ENCODE assay signal across 9 mouse cellular contexts in the genomic region with DNA sequence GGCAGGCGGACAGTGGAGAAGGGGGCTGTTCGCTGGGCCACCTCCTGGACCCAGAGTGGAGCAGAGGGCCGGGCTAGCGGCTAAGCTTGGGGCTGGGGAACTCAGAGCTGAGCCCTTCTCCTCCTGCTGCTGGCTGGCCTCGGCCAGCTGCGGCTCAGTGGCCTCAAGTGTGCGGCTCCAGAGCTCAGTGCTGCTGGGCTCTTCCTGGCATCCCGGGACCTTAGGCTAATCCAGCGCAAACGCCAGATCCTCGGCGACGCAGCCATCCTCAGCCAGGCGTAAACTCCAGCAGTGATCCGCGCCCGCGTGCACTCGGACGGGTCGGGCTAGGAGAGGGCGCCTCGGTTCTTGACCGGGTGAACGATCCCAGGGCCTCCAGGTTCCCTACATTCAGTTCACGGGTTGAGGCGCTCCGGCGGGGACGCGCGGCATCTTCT. TPM values are rescaled to one million over a fixed set of nuclear protein-coding genes. Genes with fewer than 3 reads are reported as not detected.
DNase-seq lines count a peak whose midpoint lies in the region; ATAC-seq and TF ChIP-seq lines count a peak whose summit lies in the region.
"Had no signal": no experiment of that assay in that cellular context is flagged by ENCODE, and none has a peak within 500 bp of the region (broad histone marks: within the 10 kb centered on the region; RNA-seq: fewer than 3 reads in every experiment).

No protein-coding gene starts in this region.

- no peak overlapping the region for H3K27ac ChIP-seq in forebrain, embryonic 10.5 days
- no peak overlapping the region for H3K27ac ChIP-seq in forebrain, embryonic 16.5 days (ENCODE audit: low read length)
- no peak overlapping the region for H3K27ac ChIP-seq in lung, postnatal 0 days (ENCODE audit: low read length)
- H3K27ac ChIP-seq in limb, embryonic 12.5 days = peak overlapping the region; percentile 95
- peak overlapping the region; percentile 80 for H3K27ac ChIP-seq in stomach, embryonic 16.5 days (ENCODE audit: low read length)

- no peaks in the 10 kb centered on the region for H3K9me3 ChIP-seq in forebrain, embryonic 10.5 days
- H3K9me3 ChIP-seq in forebrain, embryonic 16.5 days (ENCODE audit: control insufficient read depth, low read length) = no peaks in the 10 kb centered on the region
- H3K9me3 ChIP-seq in lung, postnatal 0 days (ENCODE audit: low read length) = no peaks in the 10 kb centered on the region
- no peaks in the 10 kb centered on the region for H3K9me3 ChIP-seq in limb, embryonic 12.5 days
- H3K9me3 ChIP-seq in stomach, embryonic 16.5 days (replicated peaks; ENCODE audit: control insufficient read depth, low read length) = no peaks in the 10 kb centered on the region

- no peak overlapping the region for H3K9ac ChIP-seq in forebrain, embryonic 16.5 days (replicated peaks; ENCODE audit: low read depth, low read length)
- H3K9ac ChIP-seq in lung, postnatal 0 days (replicated peaks; ENCODE audit: low read depth) = no peak overlapping the region
- peak overlapping the region; percentile 92 for H3K9ac ChIP-seq in limb, embryonic 12.5 days (replicated peaks)
- peak overlapping the region; percentile 72 for H3K9ac ChIP-seq in stomach, embryonic 16.5 days (ENCODE audit: low read length)

- WGBS in forebrain, embryonic 10.5 days = 2% methylated on average over 32 of the region's 32 CpGs
- WGBS in forebrain, embryonic 16.5 days = under 1% methylated on average over 32 of the region's 32 CpGs
- WGBS in lung, postnatal 0 days = 4% methylated on average over 30 of the region's 32 CpGs
- WGBS in limb, embryonic 12.5 days = 2% methylated on average over 32 of the region's 32 CpGs
- WGBS in stomach, embryonic 16.5 days = 16% methylated on average over 32 of the region's 32 CpGs

- TF ChIP-seq EP300 in lung, postnatal 0 days (IDR thresholded peaks at IDR 0.05) = no peak

- H3K4me3 ChIP-seq in forebrain, embryonic 10.5 days = peak overlapping the region; percentile 23
- H3K4me3 ChIP-seq in forebrain, embryonic 16.5 days (replicated peaks; ENCODE audit: low read length) = no peak overlapping the region
- H3K4me3 ChIP-seq in lung, postnatal 0 days (ENCODE audit: low read depth, low read length) = no peak overlapping the region
- H3K4me3 ChIP-seq in limb, embryonic 12.5 days (replicated peaks) = peak overlapping the region; percentile 47
- H3K4me3 ChIP-seq in stomach, embryonic 16.5 days (replicated peaks; ENCODE audit: low read length) = peak overlapping the region; percentile 41

- no peaks in the 10 kb centered on the region for H3K36me3 ChIP-seq in forebrain, embryonic 10.5 days (replicated peaks)
- no peaks in the 10 kb centered on the region for H3K36me3 ChIP-seq in forebrain, embryonic 16.5 days (ENCODE audit: control insufficient read depth, insufficient read depth)
- H3K36me3 ChIP-seq in lung, postnatal 0 days (ENCODE audit: insufficient read depth, low read length) = no peaks in the 10 kb centered on the region
- H3K36me3 ChIP-seq in limb, embryonic 12.5 days = peaks cover 23% of the 10 kb centered on the region
- H3K36me3 ChIP-seq in stomach, embryonic 16.5 days (ENCODE audit: control insufficient read depth, insufficient read depth, low read length) = peaks cover 8% of the 10 kb centered on the region; the same call in 1 of the 2 replicates

- H3K4me2 ChIP-seq in forebrain, embryonic 16.5 days (ENCODE audit: low read length) = no peak overlapping the region
- no peak overlapping the region for H3K4me2 ChIP-seq in lung, postnatal 0 days (replicated peaks; ENCODE audit: low read depth, low read length)
- peak overlapping the region; percentile 74 for H3K4me2 ChIP-seq in limb, embryonic 12.5 days
- peak overlapping the region; percentile 72 for H3K4me2 ChIP-seq in stomach, embryonic 16.5 days (ENCODE audit: low read depth, low read length)

- peaks cover 29% of the 10 kb centered on the region for H3K4me1 ChIP-seq in forebrain, embryonic 10.5 days
- peaks cover 6% of the 10 kb centered on the region for H3K4me1 ChIP-seq in forebrain, embryonic 16.5 days (replicated peaks; ENCODE audit: control insufficient read depth, insufficient read depth, low read length)
- no peaks in the 10 kb centered on the region for H3K4me1 ChIP-seq in lung, postnatal 0 days (ENCODE audit: insufficient read depth, low read depth, low read length)
- H3K4me1 ChIP-seq in limb, embryonic 12.5 days (replicated peaks) = peaks cover 45% of the 10 kb centered on the region
- peaks cover 17% of the 10 kb centered on the region for H3K4me1 ChIP-seq in stomach, embryonic 16.5 days (ENCODE audit: control insufficient read depth, insufficient read depth, low read length)

- TF ChIP-seq CTCF in lung, postnatal 0 days (IDR thresholded peaks at IDR 0.05) = no peak

- ATAC-seq in forebrain, embryonic 16.5 days = no peak
- peak; percentile 14 for ATAC-seq in lung, postnatal 0 days
- ATAC-seq in limb, embryonic 12.5 days (ENCODE audit: insufficient number of reproducible peaks, insufficient read depth, low FRiP score, low TSS enrichment, low read depth) = peak; percentile 24; the same call in 1 of the 2 replicates
- ATAC-seq in stomach, embryonic 16.5 days (ENCODE audit: insufficient read depth, low FRiP score) = no peak

- peaks cover 100% of the 10 kb centered on the region for H3K27me3 ChIP-seq in forebrain, embryonic 10.5 days (ENCODE audit: poor library complexity, severe bottlenecking)
- H3K27me3 ChIP-seq in forebrain, embryonic 16.5 days (replicated peaks; ENCODE audit: control insufficient read depth, insufficient read depth, low read length) = peaks cover 62% of the 10 kb centered on the region
- H3K27me3 ChIP-seq in lung, postnatal 0 days (replicated peaks; ENCODE audit: insufficient read depth, low read length) = peaks cover 66% of the 10 kb centered on the region
- H3K27me3 ChIP-seq in limb, embryonic 12.5 days = peaks cover 80% of the 10 kb centered on the region
- H3K27me3 ChIP-seq in stomach, embryonic 16.5 days (ENCODE audit: control insufficient read depth, insufficient read depth, low read length) = peaks cover 6% of the 10 kb centered on the region; the same call in 1 of the 2 replicates

- DNase-seq in forebrain, embryonic 10.5 days (ENCODE audit: extremely low spot score, low spot score) = peak; percentile 57
- no peak for DNase-seq in lung, postnatal 0 days (ENCODE audit: low spot score)
- DNase-seq in lung, postnatal 4 days = no peak
- DNase-seq in natural killer cell, adult 2 months (ENCODE audit: low spot score in 2 of 2) = no peak
- DNase-seq in ovary, adult 18-20 months (ENCODE audit: low spot score) = no peak
- DNase-seq: cerebellum, adult 9-11 months had no signal

RNA-seq across cellular contexts. Expression of a gene that starts 10.7 kb away (rescaled TPM):
- polyA plus RNA-seq in forebrain, embryonic 10.5 days (2016; fragmentation: Nextera tagmentation; extraction: Ambion mirVana) = 1.7 and 3.2 TPM in 2 replicates
- polyA plus RNA-seq in forebrain, embryonic 16.5 days (2015; fragmentation: Nextera tagmentation; extraction: Ambion mirVana) = 0.35 TPM in 1 of 2 replicates, not detected in the other
- not detected in 2 replicates for polyA plus RNA-seq in lung, postnatal 0 days (2015; fragmentation: Nextera tagmentation; extraction: Ambion mirVana)
- polyA plus RNA-seq in limb, embryonic 12.5 days (2016; fragmentation: Nextera tagmentation; extraction: Ambion mirVana) = 174 and 206 TPM in 2 replicates
- 106 and 110 TPM in 2 replicates for polyA plus RNA-seq in stomach, embryonic 16.5 days (2015; fragmentation: Nextera tagmentation; extraction: Ambion mirVana)

RNA-seq across cellular contexts. Expression of a gene that starts 40.9 kb away (rescaled TPM):
- polyA plus RNA-seq in forebrain, embryonic 10.5 days (2016; fragmentation: Nextera tagmentation; extraction: Ambion mirVana) = 0.11 TPM in 2 replicates
- not detected in 2 replicates for polyA plus RNA-seq in forebrain, embryonic 16.5 days (2015; fragmentation: Nextera tagmentation; extraction: Ambion mirVana)
- polyA plus RNA-seq in lung, postnatal 0 days (2015; fragmentation: Nextera tagmentation; extraction: Ambion mirVana) = 0.18 TPM in 1 of 2 replicates, not detected in the other
- 0.15 TPM in 1 of 2 replicates, not detected in the other for polyA plus RNA-seq in limb, embryonic 12.5 days (2016; fragmentation: Nextera tagmentation; extraction: Ambion mirVana)
- 0.10 TPM in 1 of 2 replicates, not detected in the other for polyA plus RNA-seq in stomach, embryonic 16.5 days (2015; fragmentation: Nextera tagmentation; extraction: Ambion mirVana)

Comparison
In these comparisons a context has a peak if more than half of its experiments do, and no peak if none do; other contexts are left out.
1. H3K4me3 ChIP-seq: peak in forebrain, embryonic 10.5 days (single experiment), limb, embryonic 12.5 days (single experiment) and stomach, embryonic 16.5 days (single experiment); none in forebrain, embryonic 16.5 days (single experiment) and lung, postnatal 0 days (single experiment).
2. H3K27ac ChIP-seq: peak in limb, embryonic 12.5 days (single experiment) and stomach, embryonic 16.5 days (single experiment); none in forebrain, embryonic 10.5 days (single experiment), forebrain, embryonic 16.5 days (single experiment) and lung, postnatal 0 days (single experiment).
3. ATAC-seq: peak in lung, postnatal 0 days (single experiment) and limb, embryonic 12.5 days (single experiment); none in forebrain, embryonic 16.5 days (single experiment) and stomach, embryonic 16.5 days (single experiment).
4. H3K4me2 ChIP-seq: peak in limb, embryonic 12.5 days (single experiment) and stomach, embryonic 16.5 days (single experiment); none in forebrain, embryonic 16.5 days (single experiment) and lung, postnatal 0 days (single experiment).
5. H3K9ac ChIP-seq: peak in limb, embryonic 12.5 days (single experiment) and stomach, embryonic 16.5 days (single experiment); none in forebrain, embryonic 16.5 days (single experiment) and lung, postnatal 0 days (single experiment).
6. RNA of a gene that starts 10.7 kb away (polyA plus RNA-seq): 174 to 206 TPM in limb, embryonic 12.5 days and 106 to 110 TPM in stomach, embryonic 16.5 days; 1.7 to 3.2 TPM in forebrain, embryonic 10.5 days, 0.35 TPM in forebrain, embryonic 16.5 days and not detected in lung, postnatal 0 days; every median in the first group is over 10 times any median in the second.